Mouse (Mus musculus): ENCODE measurements at regions not wholly inside any gene's neighbourhood (a gene's known extent, or its start where the extent isn't known, plus 50 kb on each side); places are given as distances from the start of the nearest gene placed in this dataset.

DNA sequence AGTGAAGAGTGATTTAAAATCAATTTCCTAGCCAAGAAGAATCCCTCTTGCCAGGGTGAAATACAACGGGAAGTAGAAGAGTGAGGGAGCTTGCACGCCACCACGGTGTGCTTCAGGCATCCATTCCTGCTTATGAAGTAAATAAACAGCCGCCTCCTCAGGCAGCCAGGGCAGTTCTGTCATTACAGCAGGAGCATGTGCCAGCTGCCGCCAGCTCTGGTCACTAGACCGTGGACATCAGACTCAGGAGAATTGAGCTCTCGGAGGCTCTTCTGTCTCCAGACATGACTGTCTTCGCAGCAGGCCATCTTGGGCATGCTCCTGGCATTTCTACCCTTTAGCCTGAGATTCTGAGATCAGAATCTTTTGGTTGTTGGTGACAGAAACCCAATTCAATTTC is 236.1 kb upstream of the Gjb5 start:
- no peaks in the 10 kb centered on the region for H3K36me3 ChIP-seq (ENCODE audit: control insufficient read depth, insufficient read depth, low read length)

GRCm38 (mm10) chr4:127591540-127591939 is 233.6 kb upstream of the Gjb5 start:
- ATAC-seq (ENCODE audit: insufficient number of reproducible peaks, low FRiP score, low TSS enrichment, low read depth) = no peak
- Histone ChIP-seq H3K4me3 (ENCODE audit: low read depth, low read length) (no peak overlapping the region), H3K27ac (replicated peaks; ENCODE audit: low read depth, low read length) (no peak overlapping the region), H3K9me3 (ENCODE audit: control insufficient read depth, low read length) (no peaks in the 10 kb centered on the region), H3K4me2 (ENCODE audit: low read depth, severe bottlenecking) (no peak overlapping the region), H3K36me3 (ENCODE audit: control insufficient read depth, insufficient read depth, low read length) (no peaks in the 10 kb centered on the region), H3K27me3 (ENCODE audit: control insufficient read depth, insufficient read depth, low read length) (no peaks in the 10 kb centered on the region), H3K4me1 (ENCODE audit: control insufficient read depth, insufficient read depth, low read length) (no peaks in the 10 kb centered on the region), H3K9ac (ENCODE audit: low read length) (no peak overlapping the region)
- 55% methylated on average over 3 of the region's 3 CpGs for WGBS
- no peak for DNase-seq (ENCODE audit: low spot score)

More for the DNA sequence above, 236.1 kb upstream of the Gjb5 start:
- Histone ChIP-seq H3K4me1 (ENCODE audit: control insufficient read depth, insufficient read depth, low read length) (no peaks in the 10 kb centered on the region), H3K9ac (ENCODE audit: low read length) (no peak overlapping the region), H3K9me3 (ENCODE audit: control insufficient read depth, low read length) (no peaks in the 10 kb centered on the region), H3K4me3 (ENCODE audit: low read depth, low read length) (no peak overlapping the region), H3K27ac (replicated peaks; ENCODE audit: low read depth, low read length) (no peak overlapping the region), H3K4me2 (ENCODE audit: low read depth, severe bottlenecking) (no peak overlapping the region), H3K27me3 (ENCODE audit: control insufficient read depth, insufficient read depth, low read length) (no peaks in the 10 kb centered on the region)
- 86% methylated on average over 8 of the region's 8 CpGs for WGBS
- DNase-seq (ENCODE audit: low spot score) (no peak), ATAC-seq (ENCODE audit: insufficient number of reproducible peaks, low FRiP score, low TSS enrichment, low read depth) (no peak)

GRCm38 (mm10) chr4:127586822-127587221 is 228.8 kb upstream of the Gjb5 start:
- no peak overlapping the region for H3K4me3 ChIP-seq (ENCODE audit: low read depth, low read length)
- no peaks in the 10 kb centered on the region for H3K4me1 ChIP-seq (ENCODE audit: control insufficient read depth, insufficient read depth, low read length)
- 77% methylated on average over 4 of the region's 4 CpGs for WGBS
- no peak overlapping the region for H3K9ac ChIP-seq (ENCODE audit: low read length)
- no peaks in the 10 kb centered on the region for H3K9me3 ChIP-seq (ENCODE audit: control insufficient read depth, low read length)
- no peaks in the 10 kb centered on the region for H3K27me3 ChIP-seq (ENCODE audit: control insufficient read depth, insufficient read depth, low read length)
- ATAC-seq (ENCODE audit: insufficient number of reproducible peaks, low FRiP score, low TSS enrichment, low read depth) = no peak
- H3K27ac ChIP-seq (replicated peaks; ENCODE audit: low read depth, low read length) = no peak overlapping the region
- DNase-seq (ENCODE audit: low spot score) = no peak
- no peaks in the 10 kb centered on the region for H3K36me3 ChIP-seq (ENCODE audit: control insufficient read depth, insufficient read depth, low read length)
- H3K4me2 ChIP-seq (ENCODE audit: low read depth, severe bottlenecking) = no peak overlapping the region

DNA sequence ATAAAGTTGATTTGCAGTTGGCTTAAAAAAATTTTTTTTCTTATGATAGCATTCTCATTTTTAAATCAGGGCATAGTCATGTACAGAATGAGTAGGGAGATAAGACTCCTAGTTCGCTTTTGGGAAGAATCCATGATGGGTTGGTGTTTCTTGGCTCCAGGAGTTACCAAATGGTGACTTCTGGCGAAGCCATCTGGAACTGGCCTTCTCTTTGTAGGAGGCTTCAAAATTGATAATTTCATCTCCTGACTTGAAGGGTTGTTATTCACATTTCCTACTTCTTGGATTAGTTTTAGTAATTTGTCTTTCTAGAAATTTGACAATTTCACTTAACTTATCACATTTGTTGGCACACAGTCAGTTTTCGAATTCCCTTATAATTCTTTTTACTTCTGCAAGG is 218.5 kb upstream of the Gjb5 start:
- no peaks in the 10 kb centered on the region for H3K36me3 ChIP-seq (ENCODE audit: control insufficient read depth, insufficient read depth, low read length)
- H3K4me3 ChIP-seq (ENCODE audit: low read depth, low read length) = no peak overlapping the region
- WGBS = 91% methylated on average over 3 of the region's 3 CpGs
- H3K9ac ChIP-seq (ENCODE audit: low read length) = no peak overlapping the region
- H3K4me2 ChIP-seq (ENCODE audit: low read depth, severe bottlenecking) = no peak overlapping the region
- no peaks in the 10 kb centered on the region for H3K9me3 ChIP-seq (ENCODE audit: control insufficient read depth, low read length)
- ATAC-seq (ENCODE audit: insufficient number of reproducible peaks, low FRiP score, low TSS enrichment, low read depth) (no peak), DNase-seq (ENCODE audit: low spot score) (no peak)
- H3K4me1 ChIP-seq (ENCODE audit: control insufficient read depth, insufficient read depth, low read length) = no peaks in the 10 kb centered on the region
- no peaks in the 10 kb centered on the region for H3K27me3 ChIP-seq (ENCODE audit: control insufficient read depth, insufficient read depth, low read length)
- no peak overlapping the region for H3K27ac ChIP-seq (replicated peaks; ENCODE audit: low read depth, low read length)

GRCm38 (mm10) chr4:127562602-127563001 is 204.6 kb upstream of the Gjb5 start:
- ATAC-seq (ENCODE audit: insufficient number of reproducible peaks, low FRiP score, low TSS enrichment, low read depth) (0 out of 2 replicates have a peak, but pooled peaks have one; percentile 51), DNase-seq (ENCODE audit: low spot score) (peak; percentile 56)
- WGBS = 52% methylated on average over 5 of the region's 5 CpGs

DNA sequence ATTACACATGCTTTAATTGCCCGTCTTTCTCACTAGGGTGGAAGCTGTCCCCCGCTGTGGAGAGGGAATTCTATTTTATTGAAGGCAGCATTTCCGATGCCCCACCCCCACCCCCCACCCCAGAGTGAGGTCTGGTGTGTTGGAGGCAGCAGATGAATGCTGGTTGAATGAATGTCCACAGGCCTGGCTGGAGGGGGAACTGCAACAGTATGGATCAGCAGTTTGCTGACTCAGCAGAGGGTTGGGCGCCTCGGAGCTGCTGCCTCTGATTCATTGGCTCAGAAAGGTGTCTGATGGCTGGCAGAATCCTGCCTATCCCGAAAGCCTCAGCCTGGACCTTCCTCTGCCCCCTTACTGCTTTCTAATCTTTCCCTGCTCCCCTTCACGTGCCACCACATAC is 200.6 kb upstream of the Gjb5 start:
- H3K4me1 ChIP-seq (ENCODE audit: control insufficient read depth, insufficient read depth, low read length) = no peaks in the 10 kb centered on the region
- H3K9me3 ChIP-seq (ENCODE audit: control insufficient read depth, low read length) = no peaks in the 10 kb centered on the region
- H3K36me3 ChIP-seq (ENCODE audit: control insufficient read depth, insufficient read depth, low read length) = no peaks in the 10 kb centered on the region
- no peak overlapping the region for H3K9ac ChIP-seq (ENCODE audit: low read length)
- no peak overlapping the region for H3K4me3 ChIP-seq (ENCODE audit: low read depth, low read length)
- no peak for ATAC-seq (ENCODE audit: insufficient number of reproducible peaks, low FRiP score, low TSS enrichment, low read depth)
- H3K4me2 ChIP-seq (ENCODE audit: low read depth, severe bottlenecking) = no peak overlapping the region
- WGBS = 59% methylated on average over 7 of the region's 7 CpGs
- no peak for DNase-seq (ENCODE audit: low spot score)
- H3K27ac ChIP-seq (replicated peaks; ENCODE audit: low read depth, low read length) = no peak overlapping the region
- H3K27me3 ChIP-seq (ENCODE audit: control insufficient read depth, insufficient read depth, low read length) = no peaks in the 10 kb centered on the region

More at GRCm38 (mm10) chr4:127562602-127563001, 204.6 kb upstream of the Gjb5 start:
- no peaks in the 10 kb centered on the region for H3K27me3 ChIP-seq (ENCODE audit: control insufficient read depth, insufficient read depth, low read length)
- no peak overlapping the region for H3K4me2 ChIP-seq (ENCODE audit: low read depth, severe bottlenecking)
- no peak overlapping the region for H3K27ac ChIP-seq (replicated peaks; ENCODE audit: low read depth, low read length)
- H3K4me1 ChIP-seq (ENCODE audit: control insufficient read depth, insufficient read depth, low read length) = no peaks in the 10 kb centered on the region
- no peaks in the 10 kb centered on the region for H3K36me3 ChIP-seq (ENCODE audit: control insufficient read depth, insufficient read depth, low read length)
- H3K9me3 ChIP-seq (ENCODE audit: control insufficient read depth, low read length) = no peaks in the 10 kb centered on the region
- no peak overlapping the region for H3K9ac ChIP-seq (ENCODE audit: low read length)
- H3K4me3 ChIP-seq (ENCODE audit: low read depth, low read length) = no peak overlapping the region

DNA sequence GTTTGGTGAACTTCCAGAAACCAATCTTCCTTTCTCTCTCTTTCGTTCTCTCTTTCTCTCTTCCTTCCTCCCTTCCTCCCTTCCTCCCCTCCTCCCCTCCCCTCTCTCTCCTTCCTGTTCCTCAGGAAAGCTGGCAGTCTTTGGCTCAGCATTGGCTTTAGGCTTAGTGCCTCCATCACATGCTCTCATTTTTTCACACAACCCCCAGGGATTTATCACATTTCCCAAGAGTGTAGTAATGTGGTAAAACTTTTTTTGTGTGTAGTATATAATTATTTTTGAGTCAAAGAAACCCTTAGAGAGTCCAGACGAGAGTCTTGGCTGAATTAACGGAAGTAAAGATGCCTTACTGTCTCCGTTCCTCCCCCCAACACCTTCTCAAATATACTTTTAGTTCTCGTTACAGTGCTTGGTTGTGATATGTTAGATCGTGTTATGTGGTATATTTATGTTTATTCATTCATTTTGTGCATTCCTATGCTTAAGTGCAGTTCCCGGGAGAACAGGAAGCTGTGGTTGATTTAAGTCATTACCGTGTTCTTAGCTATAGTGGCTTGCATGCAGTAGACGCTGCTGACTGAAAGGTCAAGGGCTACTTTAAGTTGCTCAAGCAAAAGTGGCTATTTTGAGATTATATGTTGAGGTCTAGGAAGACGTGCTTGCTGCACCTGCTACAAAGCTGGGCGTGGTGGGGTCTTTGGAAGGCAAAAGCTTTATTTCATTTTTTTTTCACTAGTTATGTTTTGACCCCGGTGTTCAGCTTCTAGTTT is 194.7 kb upstream of the Gjb5 start:
- Histone ChIP-seq H3K36me3 (ENCODE audit: control insufficient read depth, insufficient read depth, low read length) (no peaks in the 10 kb centered on the region), H3K9me3 (ENCODE audit: control insufficient read depth, low read length) (no peaks in the 10 kb centered on the region), H3K27ac (replicated peaks; ENCODE audit: low read depth, low read length) (no peak overlapping the region), H3K4me2 (ENCODE audit: low read depth, severe bottlenecking) (no peak overlapping the region), H3K27me3 (ENCODE audit: control insufficient read depth, insufficient read depth, low read length) (no peaks in the 10 kb centered on the region), H3K4me1 (ENCODE audit: control insufficient read depth, insufficient read depth, low read length) (no peaks in the 10 kb centered on the region), H3K9ac (ENCODE audit: low read length) (no peak overlapping the region), H3K4me3 (ENCODE audit: low read depth, low read length) (no peak overlapping the region)
- WGBS = 81% methylated on average over 12 of the region's 12 CpGs
- ATAC-seq (ENCODE audit: insufficient number of reproducible peaks, low FRiP score, low TSS enrichment, low read depth) (no peak), DNase-seq (ENCODE audit: low spot score) (no peak)

DNA sequence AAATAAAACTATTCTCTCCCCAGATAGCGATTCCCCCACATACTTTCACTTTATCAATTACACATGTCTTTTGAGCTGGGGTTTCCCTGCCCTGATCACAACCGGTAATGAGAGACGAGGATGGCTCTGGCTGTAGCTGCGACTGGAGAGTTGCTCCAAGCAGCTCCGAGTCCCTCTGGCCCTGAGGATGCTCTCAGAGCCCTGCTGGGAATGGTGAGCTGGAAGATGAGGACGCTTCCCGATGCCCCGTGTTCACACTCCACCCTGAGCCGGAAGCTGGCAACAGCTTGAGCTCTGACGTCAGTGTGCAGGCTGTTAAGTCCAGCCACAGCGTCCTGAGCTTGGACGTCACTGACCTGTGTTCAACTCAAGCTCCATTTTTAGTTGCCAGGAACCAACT is 191.6 kb upstream of the Gjb5 start:
- no peaks in the 10 kb centered on the region for H3K4me1 ChIP-seq (ENCODE audit: control insufficient read depth, insufficient read depth, low read length)
- no peak overlapping the region for H3K4me2 ChIP-seq (ENCODE audit: low read depth, severe bottlenecking)
- no peaks in the 10 kb centered on the region for H3K27me3 ChIP-seq (ENCODE audit: control insufficient read depth, insufficient read depth, low read length)
- no peak overlapping the region for H3K27ac ChIP-seq (replicated peaks; ENCODE audit: low read depth, low read length)
- no peak for ATAC-seq (ENCODE audit: insufficient number of reproducible peaks, low FRiP score, low TSS enrichment, low read depth)
- H3K4me3 ChIP-seq (ENCODE audit: low read depth, low read length) = no peak overlapping the region
- H3K9ac ChIP-seq (ENCODE audit: low read length) = no peak overlapping the region
- no peak for DNase-seq (ENCODE audit: low spot score)
- 39% methylated on average over 12 of the region's 12 CpGs for WGBS
- no peaks in the 10 kb centered on the region for H3K9me3 ChIP-seq (ENCODE audit: control insufficient read depth, low read length)
- no peaks in the 10 kb centered on the region for H3K36me3 ChIP-seq (ENCODE audit: control insufficient read depth, insufficient read depth, low read length)

DNA sequence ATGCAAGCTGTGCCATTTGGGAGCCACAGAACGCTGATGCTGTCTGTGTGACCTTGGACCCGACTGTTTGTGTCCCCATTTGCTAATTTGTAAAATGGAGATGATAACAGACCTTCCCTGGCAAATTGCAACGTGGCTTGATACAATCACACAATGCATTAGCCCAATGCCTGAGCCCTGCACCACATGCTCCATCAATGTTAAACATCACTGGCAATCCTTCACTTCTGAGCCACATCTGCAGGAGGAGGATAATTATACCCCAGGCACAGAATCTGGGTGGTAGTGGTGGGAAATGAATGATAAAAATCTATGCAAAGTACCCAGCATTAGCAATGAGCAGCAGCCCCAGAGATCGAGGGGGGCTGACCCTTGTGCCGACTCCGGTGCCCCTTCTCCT is 191.0 kb upstream of the Gjb5 start:
- H3K36me3 ChIP-seq (ENCODE audit: control insufficient read depth, insufficient read depth, low read length) = no peaks in the 10 kb centered on the region
- no peak overlapping the region for H3K27ac ChIP-seq (replicated peaks; ENCODE audit: low read depth, low read length)
- WGBS = 57% methylated on average over 6 of the region's 6 CpGs
- DNase-seq (ENCODE audit: low spot score) (no peak), ATAC-seq (ENCODE audit: insufficient number of reproducible peaks, low FRiP score, low TSS enrichment, low read depth) (no peak)
- no peak overlapping the region for H3K4me3 ChIP-seq (ENCODE audit: low read depth, low read length)
- no peaks in the 10 kb centered on the region for H3K4me1 ChIP-seq (ENCODE audit: control insufficient read depth, insufficient read depth, low read length)
- H3K9me3 ChIP-seq (ENCODE audit: control insufficient read depth, low read length) = no peaks in the 10 kb centered on the region
- no peak overlapping the region for H3K4me2 ChIP-seq (ENCODE audit: low read depth, severe bottlenecking)
- no peaks in the 10 kb centered on the region for H3K27me3 ChIP-seq (ENCODE audit: control insufficient read depth, insufficient read depth, low read length)
- no peak overlapping the region for H3K9ac ChIP-seq (ENCODE audit: low read length)
